Mouse (Mus musculus): ENCODE results near the gene Notch2. TPM values are rescaled to one million over a fixed set of nuclear protein-coding genes. Genes with fewer than 3 reads are reported as not detected.

Gene Notch2
- polyA plus RNA-seq, 1 experiment: 6.2 TPM

- no peaks in the 10 kb centered on the region for H3K4me1 ChIP-seq (ENCODE audit: control insufficient read depth, insufficient read depth, low read length)
- no peak overlapping the region for H3K27ac ChIP-seq (ENCODE audit: insufficient read depth, low read length)
- TF ChIP-seq POLR2A (IDR thresholded peaks at IDR 0.05; ENCODE audit: extremely low read depth, insufficient read depth, low read length) (no peak), CTCF (IDR thresholded peaks at IDR 0.05; ENCODE audit: extremely low read depth, insufficient read depth, low read length) (no peak)
- no peak overlapping the region for H3K4me3 ChIP-seq (ENCODE audit: insufficient read depth, low read length)
These were observed 72.5 kb downstream of the Notch2 start for GRCm38 (mm10) chr3:98085812-98086268.

- no peaks in the 10 kb centered on the region for H3K4me1 ChIP-seq (ENCODE audit: control insufficient read depth, insufficient read depth, low read length)
- no peak for TF ChIP-seq CTCF (IDR thresholded peaks at IDR 0.05; ENCODE audit: extremely low read depth, insufficient read depth, low read length)
- no peak for TF ChIP-seq POLR2A (IDR thresholded peaks at IDR 0.05; ENCODE audit: extremely low read depth, insufficient read depth, low read length)
- H3K27ac ChIP-seq (ENCODE audit: insufficient read depth, low read length): no peak overlapping the region
- H3K4me3 ChIP-seq (ENCODE audit: insufficient read depth, low read length): no peak overlapping the region
These were observed 73.1 kb downstream of the Notch2 start for GRCm38 (mm10) chr3:98086441-98086840.

- TF ChIP-seq POLR2A (IDR thresholded peaks at IDR 0.05; ENCODE audit: extremely low read depth, insufficient read depth, low read length) (no peak), CTCF (IDR thresholded peaks at IDR 0.05; ENCODE audit: extremely low read depth, insufficient read depth, low read length) (no peak)
- H3K4me3 ChIP-seq (ENCODE audit: insufficient read depth, low read length): no peak overlapping the region
These were observed 73.5 kb downstream of the Notch2 start for GRCm38 (mm10) chr3:98086860-98087259.

DNA sequence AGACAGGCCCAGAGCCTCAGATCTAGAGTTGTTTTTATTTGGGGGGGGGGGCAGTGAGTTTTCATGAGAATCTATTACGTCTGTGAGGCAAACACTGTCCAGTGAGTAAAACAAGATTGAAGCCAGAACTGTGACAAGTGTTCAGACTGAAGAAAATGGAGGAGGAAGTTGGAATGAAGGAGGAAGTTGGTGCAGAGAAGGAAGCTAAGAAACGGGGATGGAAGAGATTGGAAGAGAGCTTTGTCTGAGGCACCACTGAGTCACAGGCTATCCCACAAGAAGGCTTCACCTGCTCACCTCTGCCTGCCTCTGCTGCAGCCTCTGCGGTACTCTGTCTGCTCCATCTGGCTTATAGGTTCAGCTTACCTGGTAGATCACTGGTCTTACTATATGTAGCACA is 74.2 kb downstream of the Notch2 start:
- no peak for TF ChIP-seq POLR2A (IDR thresholded peaks at IDR 0.05; ENCODE audit: extremely low read depth, insufficient read depth, low read length)
- no peak for TF ChIP-seq CTCF (IDR thresholded peaks at IDR 0.05; ENCODE audit: extremely low read depth, insufficient read depth, low read length)
- Histone ChIP-seq H3K27ac (ENCODE audit: insufficient read depth, low read length) (no peak overlapping the region), H3K4me3 (ENCODE audit: insufficient read depth, low read length) (no peak overlapping the region), H3K4me1 (ENCODE audit: control insufficient read depth, insufficient read depth, low read length) (no peaks in the 10 kb centered on the region)

More at GRCm38 (mm10) chr3:98086860-98087259, 73.5 kb downstream of the Notch2 start:
- no peak overlapping the region for H3K27ac ChIP-seq (ENCODE audit: insufficient read depth, low read length)
- H3K4me1 ChIP-seq (ENCODE audit: control insufficient read depth, insufficient read depth, low read length): no peaks in the 10 kb centered on the region

DNA sequence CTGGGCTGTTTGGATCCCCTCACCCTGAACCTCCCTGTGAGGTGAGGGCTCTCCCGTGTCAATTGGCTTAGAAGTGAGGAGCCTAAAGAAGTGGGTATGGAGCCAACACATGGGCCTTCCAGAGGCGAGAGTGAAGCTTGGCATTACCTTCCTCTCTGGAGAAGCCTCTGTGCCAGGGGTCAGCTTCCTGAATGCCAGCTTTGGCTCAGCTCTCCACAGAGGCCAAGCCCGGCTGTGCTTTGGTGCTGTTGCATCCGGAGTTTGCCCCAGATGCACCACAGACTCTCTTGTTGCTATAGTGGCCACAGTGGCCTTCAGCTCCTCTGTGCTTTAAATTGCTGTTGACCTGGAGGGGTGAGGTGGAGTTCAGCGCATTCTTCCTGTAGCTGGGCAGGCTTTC is 76.4 kb downstream of the Notch2 start:
- H3K27ac ChIP-seq (ENCODE audit: insufficient read depth, low read length): no peak overlapping the region
- no peak for TF ChIP-seq CTCF (IDR thresholded peaks at IDR 0.05; ENCODE audit: extremely low read depth, insufficient read depth, low read length)
- no peak for TF ChIP-seq POLR2A (IDR thresholded peaks at IDR 0.05; ENCODE audit: extremely low read depth, insufficient read depth, low read length)

DNA sequence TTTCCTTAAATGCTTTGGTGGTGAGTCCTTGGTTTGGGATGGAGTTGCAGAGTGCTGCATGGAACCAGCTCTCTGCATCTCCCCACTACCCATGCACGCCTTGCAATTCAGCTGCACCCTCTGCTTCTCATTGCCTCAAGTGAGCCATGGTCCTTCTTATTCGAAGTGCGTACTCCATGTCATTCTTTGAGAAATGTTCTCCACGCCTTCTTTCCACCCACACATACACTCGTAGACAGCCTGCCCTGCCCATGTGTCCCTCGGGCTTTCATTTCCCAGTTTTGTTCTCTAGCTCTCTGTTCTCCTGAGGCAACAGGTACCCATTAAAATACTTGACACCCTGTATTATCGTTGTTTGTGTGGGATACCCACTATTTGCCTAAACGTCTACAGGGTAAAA is 76.8 kb downstream of the Notch2 start:
- Histone ChIP-seq H3K4me3 (ENCODE audit: insufficient read depth, low read length) (no peak overlapping the region), H3K4me1 (ENCODE audit: control insufficient read depth, insufficient read depth, low read length) (no peaks in the 10 kb centered on the region), H3K27ac (ENCODE audit: insufficient read depth, low read length) (no peak overlapping the region)
- TF ChIP-seq CTCF (IDR thresholded peaks at IDR 0.05; ENCODE audit: extremely low read depth, insufficient read depth, low read length): no peak
- TF ChIP-seq POLR2A (IDR thresholded peaks at IDR 0.05; ENCODE audit: extremely low read depth, insufficient read depth, low read length): no peak

More for the DNA sequence above, 76.4 kb downstream of the Notch2 start:
- Histone ChIP-seq H3K4me3 (ENCODE audit: insufficient read depth, low read length) (no peak overlapping the region), H3K4me1 (ENCODE audit: control insufficient read depth, insufficient read depth, low read length) (no peaks in the 10 kb centered on the region)

DNA sequence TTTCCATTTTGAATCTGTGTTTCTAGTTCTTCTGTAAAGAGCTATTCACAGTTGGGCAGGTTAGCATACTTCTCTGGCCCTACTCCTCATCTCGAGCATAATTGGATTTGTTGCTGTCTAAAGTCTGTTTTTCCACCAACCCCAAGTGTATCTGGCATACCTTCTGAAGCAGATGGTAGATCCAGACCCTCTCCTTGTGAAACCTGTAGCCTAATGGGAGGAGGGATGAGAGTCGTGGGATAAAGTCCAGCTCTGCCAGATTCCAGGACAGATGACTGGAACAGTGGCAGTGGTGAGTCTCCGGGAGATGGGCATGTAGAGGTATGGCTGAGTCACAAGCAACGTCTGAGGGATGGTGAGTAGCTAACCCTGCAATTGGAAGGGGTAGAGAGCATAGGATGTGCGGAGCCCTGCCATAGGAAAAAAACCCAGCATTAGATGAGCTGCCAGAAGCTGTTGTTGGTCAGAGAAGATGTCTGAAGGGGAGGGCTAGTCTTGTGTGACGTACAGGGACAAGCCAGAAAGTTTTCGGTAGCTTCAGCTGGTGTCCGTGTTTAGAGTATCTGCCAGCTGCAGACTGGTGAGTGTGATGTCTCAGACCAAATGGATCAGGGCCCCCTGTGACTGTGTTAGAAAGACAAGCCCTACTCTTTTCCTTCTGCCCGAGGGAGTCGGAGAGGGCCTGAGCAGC is 79.5 kb downstream of the Notch2 start:
- no peaks in the 10 kb centered on the region for H3K4me1 ChIP-seq (ENCODE audit: control insufficient read depth, insufficient read depth, low read length)
- H3K27ac ChIP-seq (ENCODE audit: insufficient read depth, low read length): no peak overlapping the region
- TF ChIP-seq CTCF (IDR thresholded peaks at IDR 0.05; ENCODE audit: extremely low read depth, insufficient read depth, low read length) (no peak), POLR2A (IDR thresholded peaks at IDR 0.05; ENCODE audit: extremely low read depth, insufficient read depth, low read length) (no peak)
- no peak overlapping the region for H3K4me3 ChIP-seq (ENCODE audit: insufficient read depth, low read length)

GRCm38 (mm10) chr3:98093954-98094353 is 80.6 kb downstream of the Notch2 start:
- H3K4me3 ChIP-seq (ENCODE audit: insufficient read depth, low read length): no peak overlapping the region
- no peaks in the 10 kb centered on the region for H3K4me1 ChIP-seq (ENCODE audit: control insufficient read depth, insufficient read depth, low read length)
- no peak overlapping the region for H3K27ac ChIP-seq (ENCODE audit: insufficient read depth, low read length)
- TF ChIP-seq POLR2A (IDR thresholded peaks at IDR 0.05; ENCODE audit: extremely low read depth, insufficient read depth, low read length) (no peak), CTCF (IDR thresholded peaks at IDR 0.05; ENCODE audit: extremely low read depth, insufficient read depth, low read length) (no peak)

GRCm38 (mm10) chr3:98094629-98095583 is 81.6 kb downstream of the Notch2 start:
- H3K27ac ChIP-seq (ENCODE audit: insufficient read depth, low read length): no peak overlapping the region
- TF ChIP-seq CTCF (IDR thresholded peaks at IDR 0.05; ENCODE audit: extremely low read depth, insufficient read depth, low read length) (no peak), POLR2A (IDR thresholded peaks at IDR 0.05; ENCODE audit: extremely low read depth, insufficient read depth, low read length) (no peak)
- H3K4me3 ChIP-seq (ENCODE audit: insufficient read depth, low read length): no peak overlapping the region
- no peaks in the 10 kb centered on the region for H3K4me1 ChIP-seq (ENCODE audit: control insufficient read depth, insufficient read depth, low read length)

Data from cortical plate, adult 2 months (tissue).